Mouse (Mus musculus) thymus, adult 2 months (tissue): ENCODE measurements at regions not wholly inside any gene's neighbourhood (a gene's known extent, or its start where the extent isn't known, plus 50 kb on each side); places are given as distances from the start of the nearest gene placed in this dataset.

Experiments
- CTCF ChIP-seq: fragments of 200-500 bp; IDR thresholded peaks from 2 replicates; pipeline ENCODE4 v1.5.1; 2012; ENCODE audit warnings: mild to moderate bottlenecking, control low read depth, low read length, moderate library complexity, borderline replicate concordance; ENCODE audit not compliant: control insufficient read depth, poor library complexity, insufficient read depth; ENCODE audit errors: extremely low read depth
- POLR2A ChIP-seq: fragments of 200-500 bp; IDR thresholded peaks from 2 replicates; pipeline ENCODE4 v1.6.1; 2012; ENCODE audit warnings: mild to moderate bottlenecking, low read length, control low read depth, moderate library complexity; ENCODE audit not compliant: control insufficient read depth, poor library complexity, insufficient read depth; ENCODE audit errors: extremely low read depth

DNA sequence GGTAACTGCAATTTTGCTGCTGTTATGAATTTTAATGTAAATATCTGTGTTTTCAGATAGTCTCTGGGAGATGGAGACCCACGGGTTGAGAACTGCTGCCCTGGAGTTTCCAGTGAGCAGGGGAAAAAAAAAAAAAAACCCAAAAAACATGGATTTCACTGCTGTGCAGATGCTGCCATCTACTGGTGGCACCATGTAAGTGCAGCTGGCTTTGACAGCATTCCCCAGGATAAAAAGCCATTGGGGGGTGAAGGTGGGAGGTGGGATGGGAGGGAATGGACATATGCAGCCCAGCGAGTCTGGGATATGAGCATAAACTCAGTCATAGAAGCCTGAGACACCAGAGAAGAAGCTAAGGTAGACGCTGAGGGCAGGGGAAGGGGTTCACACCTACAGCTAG lies 413.3 kb downstream of the Zfp536 start:
- peak; percentile 87; the same call in 1 of the 2 replicates for TF ChIP-seq CTCF
- TF ChIP-seq POLR2A = no peak
